ENCODE assay signal across 9 mouse cellular contexts in genomic region chr5:33142790-33143455, GRCm38 (mm10). TPM values are rescaled to one million over a fixed set of nuclear protein-coding genes. Genes with fewer than 3 reads are reported as not detected.
DNase-seq lines count a peak whose midpoint lies in the region; ATAC-seq lines count a peak whose summit lies in the region.
"Had no signal": no experiment of that assay in that cellular context is flagged by ENCODE, and none has a peak within 500 bp of the region (broad histone marks: within the 10 kb centered on the region; RNA-seq: fewer than 3 reads in every experiment).

No protein-coding gene starts in this region.

- no peaks in the 10 kb centered on the region for H3K4me1 ChIP-seq in forebrain, embryonic 11.5 days (replicated peaks; ENCODE audit: control insufficient read depth, insufficient read depth, low read length)
- H3K4me1 ChIP-seq: liver, embryonic 15.5 days had no signal

- 57% methylated on average over 7 of the region's 7 CpGs for WGBS in forebrain, embryonic 11.5 days

- H3K4me3 ChIP-seq in forebrain, embryonic 11.5 days (ENCODE audit: low read depth, low read length), result no peak overlapping the region
- H3K4me3 ChIP-seq: liver, embryonic 15.5 days had no signal

- ATAC-seq in forebrain, embryonic 11.5 days (replicated peaks; ENCODE audit: low FRiP score), result no peak

- H3K9ac ChIP-seq in forebrain, embryonic 11.5 days (ENCODE audit: low read length), result no peak overlapping the region
- H3K9ac ChIP-seq: liver, embryonic 15.5 days had no signal

- intact Hi-C loops in gastrocnemius, postnatal 14 days (cut with DNase I; ENCODE audit: low total_unique reads), result no loop called here

- H3K36me3 ChIP-seq in forebrain, embryonic 11.5 days (ENCODE audit: control insufficient read depth, insufficient read depth, low read length), result no peaks in the 10 kb centered on the region
- H3K36me3 ChIP-seq: liver, embryonic 15.5 days had no signal

- no peak overlapping the region for H3K4me2 ChIP-seq in forebrain, embryonic 11.5 days (ENCODE audit: low read depth, low read length, severe bottlenecking)
- H3K4me2 ChIP-seq: liver, embryonic 15.5 days had no signal

- H3K27ac ChIP-seq in forebrain, embryonic 11.5 days (ENCODE audit: low read depth, low read length), result no peak overlapping the region
- H3K27ac ChIP-seq: liver, embryonic 15.5 days had no signal

- peak; percentile 40 for DNase-seq in gastrocnemius, adult 18-20 months (ENCODE audit: low spot score)
- DNase-seq in gastrocnemius, postnatal 14 days, result no peak
- peak; percentile 62 for DNase-seq in A20 (ENCODE audit: low read depth, low spot score)
- peak; percentile 32 to 55 for DNase-seq in adrenal gland, postnatal 36 days
- peak; percentile 15 to 34 for DNase-seq in frontal cortex, postnatal 10 days (ENCODE audit: low spot score in 2 of 2)
- peak; percentile 64 to 65 for DNase-seq in kidney, postnatal 36 days
- DNase-seq in lung, postnatal 36 days, result peak; percentile 78
- DNase-seq in forebrain, embryonic 11.5 days (ENCODE audit: low spot score), result no peak

- H3K9me3 ChIP-seq in forebrain, embryonic 11.5 days (ENCODE audit: control insufficient read depth, low read length), result no peaks in the 10 kb centered on the region
- H3K9me3 ChIP-seq: liver, embryonic 15.5 days had no signal

- H3K27me3 ChIP-seq in forebrain, embryonic 11.5 days (ENCODE audit: control insufficient read depth, insufficient read depth, low read length), result no peaks in the 10 kb centered on the region

RNA-seq across cellular contexts. Expression of gene Slc5a1, which starts 38.9 kb away (rescaled TPM):
- not detected for total RNA-seq in gastrocnemius, adult 18-20 months (2021)
- total RNA-seq in gastrocnemius, postnatal 14 days (2021), result not detected
- total RNA-seq in adrenal gland, postnatal 36 days (2021), result not detected
- not detected in 2 replicates for polyA plus RNA-seq in forebrain, embryonic 11.5 days (2014; fragmentation: Nextera tagmentation; extraction: Ambion mirVana)

Comparison
In these comparisons a context has a peak if more than half of its experiments do, and no peak if none do; other contexts are left out.
1. DNase-seq: peak in gastrocnemius, adult 18-20 months (single experiment), A20 (single experiment), adrenal gland, postnatal 36 days (2 of 2), frontal cortex, postnatal 10 days (2 of 2), kidney, postnatal 36 days (2 of 2) and lung, postnatal 36 days (single experiment); none in gastrocnemius, postnatal 14 days (single experiment) and forebrain, embryonic 11.5 days (single experiment).